Mouse (Mus musculus) midbrain, postnatal 0 days (tissue): Measurements from ENCODE around the gene AY358078. TPM values are rescaled to one million over a fixed set of nuclear protein-coding genes. Genes with fewer than 3 reads are reported as not detected.
A peak's percentile ranks its signal among the peaks of the same experiment; 100 is the strongest.
"Not testable (repeated sequence)": the region's sequence is repeated elsewhere in the genome, so short reads cannot be mapped to it uniquely, and the experiment has no call there.

Source experiments
- ATAC-seq: fragments of 200-750 bp; cut with Nextera tagmentation; 2 replicates; pipeline ENCODE4 v1.8.0; 2017; ENCODE audit warnings: moderate number of reproducible peaks, mild to moderate bottlenecking, moderate TSS enrichment, moderate library complexity; ENCODE audit not compliant: low FRiP score
- DNase-seq: peaks from one replicate; pipeline ENCODE4 v3.0.0-alpha.2; 2015; ENCODE audit warnings: low spot score
- H3K27ac ChIP-seq: fragments of 300-500 bp; sonication (generic); 2 replicates; pipeline ENCODE4 v1.5.1; 2014; ENCODE audit warnings: low read depth, mild to moderate bottlenecking, low read length, mixed read lengths
- H3K27me3 ChIP-seq: fragments of 300-500 bp; sonication (generic); 2 replicates; pipeline ENCODE4 v1.6.1; 2014; ENCODE audit warnings: low read length, control low read depth, mixed read lengths; ENCODE audit not compliant: insufficient read depth
- H3K36me3 ChIP-seq: fragments of 300-500 bp; sonication (generic); 2 replicates; pipeline ENCODE4 v1.6.1; 2014; ENCODE audit warnings: low read length, control low read depth, mixed read lengths; ENCODE audit not compliant: insufficient read depth
- H3K4me1 ChIP-seq: fragments of 300-500 bp; sonication (generic); 2 replicates; pipeline ENCODE4 v1.6.1; 2014; ENCODE audit warnings: mild to moderate bottlenecking, control low read depth, antibody characterized with exemption, low read length, mixed read lengths; ENCODE audit not compliant: insufficient read depth
- H3K4me2 ChIP-seq: fragments of 300-500 bp; sonication (generic); 2 replicates; pipeline ENCODE4 v1.6.1; 2014; ENCODE audit warnings: low read depth, mild to moderate bottlenecking, low read length, mixed read lengths; ENCODE audit not compliant: poor library complexity, severe bottlenecking
- H3K4me3 ChIP-seq: fragments of 300-500 bp; sonication (generic); 2 replicates; pipeline ENCODE4 v1.5.1; 2014; ENCODE audit warnings: low read depth, mild to moderate bottlenecking, low read length, moderate library complexity
- H3K9ac ChIP-seq: fragments of 300-500 bp; sonication (generic); replicated peaks from 2 replicates; pipeline ENCODE4 v1.6.1; 2014; ENCODE audit warnings: mild to moderate bottlenecking, low read length, moderate library complexity, mixed read lengths; ENCODE audit not compliant: poor library complexity, severe bottlenecking
- H3K9me3 ChIP-seq: fragments of 300-500 bp; sonication (generic); 2 replicates; pipeline ENCODE4 v1.6.1; 2016; ENCODE audit warnings: low read length, control low read depth
- CTCF ChIP-seq: IDR thresholded peaks from 2 replicates; pipeline ENCODE4 v1.5.1; 2016; ENCODE audit warnings: antibody characterized with exemption, mild to moderate bottlenecking
- WGBS: fragments of 180-500 bp; shearing (Covaris S2); extraction: QIAGEN DNeasy Blood & Tissue Kit; methylation state at CpG from one replicate; pipeline ENCODE4 v1.1.7; 2014; 5-methylcytosine and 5-hydroxymethylcytosine counted together
- polyA plus RNA-seq: library from polyadenylated mRNA; unstranded; fragments of >200 nt; fragmentation: Nextera tagmentation; extraction: Ambion mirVana; gene quantifications from 2 replicates; pipeline ENCODE4 v1.2.1, GENCODE M21; 2015
- total RNA-seq: library from RNA; depleted of rRNA; stranded (reverse); fragments of >200 nt; gene quantifications from 2 replicates; pipeline ENCODE4 v1.2.3, GENCODE M21; 2014; rRNA removed

The AY358078 gene
- not detected in 2 replicates for total RNA-seq
- polyA plus RNA-seq: not detected in 2 replicates

DNA sequence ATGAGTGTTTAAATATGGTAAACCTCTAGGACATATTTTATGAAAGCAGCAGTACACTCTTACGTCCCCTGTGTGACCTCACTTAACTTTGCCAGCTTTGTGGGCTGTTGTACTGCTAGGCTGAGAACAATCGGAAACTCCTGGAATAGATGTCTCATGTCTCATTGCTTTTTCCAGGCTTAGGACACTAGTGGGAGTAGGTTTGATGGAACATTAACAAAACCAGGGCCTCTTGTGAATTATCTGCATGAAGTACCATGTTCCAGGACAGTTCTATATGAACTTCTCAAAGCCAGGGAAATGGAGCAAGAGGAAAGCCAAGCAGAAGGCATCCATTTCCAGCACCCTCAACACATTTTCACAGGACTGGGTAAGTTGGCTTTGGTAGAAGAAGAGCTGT lies at the start of gene AY358078:
AY358078 (plus strand) TSS at position 301 of the 400 bp plus-strand sequence.
- WGBS: 89% methylated on average over 2 of the region's 2 CpGs
- Histone ChIP-seq H3K27ac (no peak within 1 kb of the TSS), H3K4me3 (no peak within 1 kb of the TSS), H3K4me2 (no peak within 1 kb of the TSS), H3K36me3 (no peaks in the 10 kb centered on the region), H3K9me3 (no peaks in the 10 kb centered on the region), H3K9ac (no peak within 1 kb of the TSS), H3K27me3 (no peaks in the 10 kb centered on the region), H3K4me1 (no peaks in the 10 kb centered on the region)
- no peak for DNase-seq
- no peak for ATAC-seq
- no peak for TF ChIP-seq CTCF

- H3K4me1 ChIP-seq: no peaks in the 10 kb centered on the region
- H3K27me3 ChIP-seq: no peaks in the 10 kb centered on the region
- H3K9ac ChIP-seq: no peak overlapping the region
- no peak for TF ChIP-seq CTCF
- no peak for ATAC-seq
- no peaks in the 10 kb centered on the region for H3K9me3 ChIP-seq
- H3K4me2 ChIP-seq: no peak overlapping the region
- H3K36me3 ChIP-seq: no peaks in the 10 kb centered on the region
- WGBS: 69% methylated on average over 2 of the region's 2 CpGs
- H3K27ac ChIP-seq: no peak overlapping the region
- no peak for DNase-seq
- H3K4me3 ChIP-seq: no peak overlapping the region
Measured at GRCm38 (mm10) chr14:51755944-51756343, 43.9 kb upstream of the AY358078 start.

DNA sequence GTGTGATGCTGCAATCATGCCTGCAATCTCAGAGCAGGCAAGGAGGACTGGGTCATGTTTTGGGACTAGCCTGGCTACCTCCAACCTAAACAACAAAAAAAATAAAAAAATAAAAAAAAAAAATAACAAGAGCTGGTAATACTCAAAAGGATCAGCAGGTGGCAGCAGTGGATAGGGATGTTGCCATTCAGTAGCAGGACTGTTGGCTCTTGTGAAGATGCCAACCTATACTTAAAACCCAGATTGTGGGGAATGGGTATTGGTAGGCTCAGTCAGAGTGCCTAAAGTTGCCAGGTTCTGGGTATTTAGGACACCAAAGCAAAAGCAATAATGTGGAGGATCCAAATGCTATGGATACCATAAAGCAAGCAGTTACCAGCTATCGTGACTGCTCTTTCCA lies 28.5 kb upstream of the AY358078 start:
- 84% methylated on average over 1 of the region's 1 CpGs for WGBS
- H3K9ac ChIP-seq, DNase-seq, H3K36me3 ChIP-seq, H3K27me3 ChIP-seq, H3K9me3 ChIP-seq, H3K27ac ChIP-seq, H3K4me1 ChIP-seq, H3K4me2 ChIP-seq, H3K4me3 ChIP-seq: not testable (repeated sequence)
- peak; percentile 71; the same call in 1 of the 2 replicates for ATAC-seq
- TF ChIP-seq CTCF: peak; percentile 66

DNA sequence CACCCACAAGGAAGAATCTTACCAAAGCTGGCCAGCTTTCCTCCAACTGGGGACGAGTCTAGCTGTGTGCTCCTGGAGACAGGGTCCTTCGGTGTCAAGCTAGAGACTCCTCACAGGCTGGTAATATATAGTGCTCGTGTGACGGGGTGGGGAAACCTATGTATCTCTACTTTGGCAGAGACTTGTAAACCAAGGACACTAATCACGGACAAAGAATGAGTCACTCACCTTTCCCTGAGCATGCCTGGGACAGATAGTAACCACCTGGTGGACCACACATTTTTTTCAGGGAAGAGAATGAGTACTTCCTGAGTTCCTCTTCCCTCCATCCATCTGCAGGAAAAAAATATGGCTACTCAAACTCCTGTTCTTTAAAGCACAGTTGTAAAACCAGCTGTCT lies 26.4 kb upstream of the AY358078 start, which contains the start of gene Ang4:
Ang4 (minus strand) TSS at position 101 of the 400 bp plus-strand sequence.
- Histone ChIP-seq H3K9me3 (no peaks in the 10 kb centered on the region), H3K27ac (no peak within 1 kb of the TSS), H3K4me1 (no peaks in the 10 kb centered on the region), H3K9ac (no peak within 1 kb of the TSS), H3K4me3 (no peak within 1 kb of the TSS), H3K36me3 (no peaks in the 10 kb centered on the region), H3K4me2 (no peak within 1 kb of the TSS), H3K27me3 (no peaks in the 10 kb centered on the region)
- ATAC-seq (no peak), DNase-seq (no peak)
- WGBS: 82% methylated on average over 5 of the region's 5 CpGs
- TF ChIP-seq CTCF: no peak

DNA sequence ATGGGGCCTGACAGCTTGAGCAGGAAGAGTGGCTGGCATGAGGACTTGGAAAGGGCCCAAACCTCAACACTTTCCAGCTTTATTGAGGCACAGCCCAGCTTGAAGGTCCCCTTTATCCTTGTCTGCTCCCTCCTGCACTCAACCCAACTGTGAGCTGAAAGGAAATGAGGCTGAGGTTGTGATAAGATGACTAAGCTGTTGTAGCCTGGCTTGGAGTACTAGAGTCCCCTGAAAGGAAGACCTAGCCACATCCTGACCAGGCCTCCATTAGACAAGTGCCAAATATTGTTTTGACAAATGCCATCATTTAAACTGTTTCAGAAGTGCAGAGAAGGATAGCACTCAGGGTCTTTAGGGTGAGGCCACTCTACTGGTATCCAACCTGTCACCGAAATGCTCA lies 22.1 kb upstream of the AY358078 start:
- no peak for DNase-seq
- Histone ChIP-seq H3K4me3 (no peak overlapping the region), H3K27me3 (no peaks in the 10 kb centered on the region), H3K9me3 (no peaks in the 10 kb centered on the region), H3K36me3 (no peaks in the 10 kb centered on the region), H3K4me2 (no peak overlapping the region), H3K27ac (no peak overlapping the region), H3K4me1 (no peaks in the 10 kb centered on the region), H3K9ac (no peak overlapping the region)
- 97% methylated on average over 1 of the region's 1 CpGs for WGBS
- TF ChIP-seq CTCF: no peak
- ATAC-seq: no peak

- no peak for ATAC-seq
- WGBS: 82% methylated on average over 4 of the region's 4 CpGs
- no peaks in the 10 kb centered on the region for H3K9me3 ChIP-seq
Measured at GRCm38 (mm10) chr14:51778865-51779481, 20.9 kb upstream of the AY358078 start.

More at GRCm38 (mm10) chr14:51778865-51779481, 20.9 kb upstream of the AY358078 start:
- no peak for TF ChIP-seq CTCF
- Histone ChIP-seq H3K27me3 (no peaks in the 10 kb centered on the region), H3K4me1 (no peaks in the 10 kb centered on the region), H3K4me2 (no peak overlapping the region), H3K4me3 (no peak overlapping the region), H3K27ac (no peak overlapping the region), H3K36me3 (no peaks in the 10 kb centered on the region), H3K9ac (no peak overlapping the region)
- DNase-seq: no peak
